Mouse (Mus musculus) midbrain, embryonic 11.5 days (tissue): ENCODE results near the gene Muc1. TPM values are rescaled to one million over a fixed set of nuclear protein-coding genes. Genes with fewer than 3 reads are reported as not detected.

Experiments used
- ATAC-seq: fragments of 200-750 bp; cut with Nextera tagmentation; 2 replicates; pipeline ENCODE4 v1.8.0; 2017; ENCODE audit warnings: moderate TSS enrichment, moderate library complexity; ENCODE audit not compliant: low FRiP score
- DNase-seq: peaks from one replicate; pipeline ENCODE4 v3.0.0; 2015; ENCODE audit warnings: low spot score; ENCODE audit errors: missing footprints
- H3K27ac ChIP-seq: fragments of 300-500 bp; sonication (generic); 2 replicates; pipeline ENCODE4 v1.5.1; 2014; ENCODE audit warnings: low read depth, low read length
- H3K27me3 ChIP-seq: fragments of 300-500 bp; sonication (generic); 2 replicates; pipeline ENCODE4 v1.6.1; 2014; ENCODE audit warnings: mild to moderate bottlenecking, low read length, moderate library complexity, mixed read lengths; ENCODE audit not compliant: control insufficient read depth, insufficient read depth
- H3K36me3 ChIP-seq: fragments of 300-500 bp; sonication (generic); 2 replicates; pipeline ENCODE4 v1.6.1; 2014; ENCODE audit warnings: mild to moderate bottlenecking, low read length, moderate library complexity, mixed read lengths; ENCODE audit not compliant: control insufficient read depth, insufficient read depth
- H3K4me1 ChIP-seq: fragments of 300-500 bp; sonication (generic); 2 replicates; pipeline ENCODE4 v1.6.1; 2014; ENCODE audit warnings: low read length; ENCODE audit not compliant: control insufficient read depth, insufficient read depth
- H3K4me2 ChIP-seq: fragments of 300-500 bp; sonication (generic); 2 replicates; pipeline ENCODE4 v1.6.1; 2014; ENCODE audit warnings: mild to moderate bottlenecking, moderate library complexity
- H3K4me3 ChIP-seq: fragments of 300-500 bp; sonication (generic); 2 replicates; pipeline ENCODE4 v1.5.1; 2014; ENCODE audit warnings: low read depth, low read length
- H3K9ac ChIP-seq: fragments of 300-500 bp; sonication (generic); 2 replicates; pipeline ENCODE4 v1.6.1; 2014; ENCODE audit warnings: low read length
- H3K9me3 ChIP-seq: fragments of 300-500 bp; sonication (generic); 2 replicates; pipeline ENCODE4 v1.6.1; 2016; ENCODE audit warnings: low read length; ENCODE audit not compliant: control insufficient read depth
- WGBS: fragments of 180-500 bp; shearing (Covaris S2); extraction: QIAGEN DNeasy Blood & Tissue Kit; methylation state at CpG from one replicate; pipeline ENCODE4 v1.1.7; 2014; 5-methylcytosine and 5-hydroxymethylcytosine counted together
- polyA plus RNA-seq: library from polyadenylated mRNA; unstranded; fragments of >200 nt; fragmentation: Nextera tagmentation; extraction: Ambion mirVana; gene quantifications from 2 replicates; pipeline ENCODE4 v1.2.1, GENCODE M21; 2014

Gene Muc1
- polyA plus RNA-seq, 1 experiment from 2014 or later, result 2.7 TPM

DNA sequence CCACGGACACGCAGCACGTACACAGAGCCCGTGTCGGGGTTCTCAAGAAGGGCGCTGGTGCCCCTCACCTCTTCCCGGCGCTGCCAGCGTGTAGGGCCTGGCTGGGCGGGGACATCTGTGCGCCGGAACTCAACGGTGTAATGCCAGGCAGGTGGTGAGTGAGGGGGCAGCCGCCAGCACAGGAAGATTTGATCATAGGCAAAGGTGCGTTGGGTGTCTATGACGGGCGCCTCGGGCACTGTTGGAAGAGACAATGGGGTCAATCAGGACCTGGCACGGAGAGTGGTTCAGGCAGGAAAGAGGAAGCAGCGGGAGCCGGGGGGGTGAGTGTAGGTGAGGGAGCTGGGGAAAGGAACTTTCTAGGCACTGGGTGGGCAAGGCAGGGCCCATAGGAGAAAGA, 8.8 kb downstream of the Muc1 start:
- no peak overlapping the region for H3K27ac ChIP-seq
- no peak for ATAC-seq
- WGBS, result 95% methylated on average over 21 of the region's 21 CpGs

DNA sequence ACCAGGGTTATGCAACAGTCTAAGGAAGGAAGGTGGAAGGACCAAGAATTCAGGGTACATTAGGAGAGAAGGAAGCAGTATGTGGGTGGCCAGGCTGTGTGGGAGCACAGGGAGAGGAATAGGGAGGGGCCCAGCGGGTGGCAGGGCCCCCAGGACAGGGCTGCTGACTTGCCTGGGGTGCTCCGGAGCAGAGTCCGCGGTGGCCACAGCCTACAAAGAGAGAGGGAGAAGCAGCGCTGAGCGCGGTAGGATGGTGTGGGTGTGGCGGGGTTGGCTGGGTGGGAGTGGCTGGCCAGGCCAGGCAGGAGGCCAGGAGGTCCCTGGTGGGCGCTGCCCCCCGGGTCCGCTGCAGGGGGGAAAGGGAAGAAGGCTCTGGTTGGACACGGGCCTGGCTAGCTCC, 9.6 kb downstream of the Muc1 start:
- no peaks in the 10 kb centered on the region for H3K9me3 ChIP-seq
- no peak overlapping the region for H3K4me2 ChIP-seq
- DNase-seq (no peak), ATAC-seq (no peak)
- no peaks in the 10 kb centered on the region; the same call in 1 of the 2 replicates for H3K36me3 ChIP-seq
- WGBS, result 86% methylated on average over 12 of the region's 12 CpGs
- no peak overlapping the region for H3K27ac ChIP-seq
- H3K9ac ChIP-seq, result no peak overlapping the region
- no peaks in the 10 kb centered on the region for H3K27me3 ChIP-seq
- no peak overlapping the region for H3K4me3 ChIP-seq
- H3K4me1 ChIP-seq, result peaks cover 4% of the 10 kb centered on the region

More for the DNA sequence above, 8.8 kb downstream of the Muc1 start:
- H3K4me2 ChIP-seq, result no peak overlapping the region
- no peak for DNase-seq
- no peak overlapping the region for H3K4me3 ChIP-seq
- no peaks in the 10 kb centered on the region; the same call in 1 of the 2 replicates for H3K36me3 ChIP-seq
- no peaks in the 10 kb centered on the region for H3K27me3 ChIP-seq
- no peaks in the 10 kb centered on the region for H3K4me1 ChIP-seq
- H3K9ac ChIP-seq, result no peak overlapping the region
- no peaks in the 10 kb centered on the region for H3K9me3 ChIP-seq

DNA sequence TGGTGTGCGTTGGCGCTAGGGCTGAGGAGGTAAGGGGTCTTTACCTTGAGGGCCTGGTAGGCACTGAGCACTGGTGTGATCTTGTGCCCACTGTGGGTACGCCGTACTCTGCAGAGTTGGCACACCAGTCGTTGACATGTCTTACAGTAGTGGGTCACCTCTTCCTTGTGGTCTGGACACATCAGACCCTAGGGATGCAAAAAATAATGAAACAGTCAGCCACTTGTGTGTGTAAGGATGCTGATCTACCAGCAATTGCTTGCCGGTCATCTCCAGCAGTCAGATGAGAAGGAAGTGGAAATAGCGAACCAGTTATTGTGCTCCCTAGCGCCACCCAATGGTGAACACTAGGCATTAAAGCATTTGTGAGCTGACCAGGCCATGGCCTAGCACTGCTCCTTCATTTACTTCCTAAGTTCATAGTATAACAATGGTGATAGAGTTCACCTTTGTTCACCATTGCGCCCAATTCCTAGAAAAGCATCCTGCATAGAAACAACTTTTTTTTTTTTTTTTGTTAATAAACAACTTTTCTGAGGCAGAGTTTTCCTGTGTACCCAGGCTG, 13.6 kb downstream of the Muc1 start:
- Histone ChIP-seq H3K36me3 (no peaks in the 10 kb centered on the region; the same call in 1 of the 2 replicates), H3K4me3 (no peak overlapping the region), H3K9me3 (no peaks in the 10 kb centered on the region), H3K27me3 (no peaks in the 10 kb centered on the region; the same call in 1 of the 2 replicates), H3K4me1 (peaks cover 29% of the 10 kb centered on the region), H3K9ac (no peak overlapping the region), H3K27ac (no peak overlapping the region), H3K4me2 (no peak overlapping the region)
- 68% methylated on average over 9 of the region's 9 CpGs for WGBS
- DNase-seq (peak; percentile 90), ATAC-seq (no peak)

DNA sequence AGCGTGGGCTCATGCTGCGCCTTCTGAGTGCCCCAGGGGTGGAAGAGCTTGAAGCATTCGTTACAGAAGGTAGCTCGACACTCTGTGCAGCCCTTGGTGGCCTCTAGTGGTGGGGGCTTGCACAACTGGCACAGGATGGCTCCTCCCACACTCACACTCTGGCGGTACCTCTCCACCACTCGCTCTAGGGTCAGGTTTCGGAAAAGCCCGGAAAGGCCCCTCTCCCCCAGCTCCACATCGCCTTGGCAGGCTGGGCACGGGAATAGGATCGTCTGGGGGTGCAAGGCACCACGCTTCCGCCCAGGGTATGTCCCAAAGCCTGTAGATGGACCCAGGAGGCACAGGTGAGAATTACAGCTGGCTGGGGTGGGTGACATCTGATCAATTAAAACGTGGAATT, 14.8 kb downstream of the Muc1 start:
- peak overlapping the region; percentile 85 for H3K4me2 ChIP-seq
- H3K36me3 ChIP-seq, result no peaks in the 10 kb centered on the region; the same call in 1 of the 2 replicates
- WGBS, result 12% methylated on average over 14 of the region's 14 CpGs
- no peaks in the 10 kb centered on the region for H3K9me3 ChIP-seq
- no peak overlapping the region for H3K27ac ChIP-seq
- no peaks in the 10 kb centered on the region; the same call in 1 of the 2 replicates for H3K27me3 ChIP-seq
- DNase-seq (peak; percentile 90), ATAC-seq (0 out of 2 replicates have a peak, but pooled peaks have one; percentile 19)
- peaks cover 30% of the 10 kb centered on the region for H3K4me1 ChIP-seq
- H3K4me3 ChIP-seq, result peak overlapping the region; percentile 80
- H3K9ac ChIP-seq, result no peak overlapping the region; the same call in 1 of the 2 replicates

DNA sequence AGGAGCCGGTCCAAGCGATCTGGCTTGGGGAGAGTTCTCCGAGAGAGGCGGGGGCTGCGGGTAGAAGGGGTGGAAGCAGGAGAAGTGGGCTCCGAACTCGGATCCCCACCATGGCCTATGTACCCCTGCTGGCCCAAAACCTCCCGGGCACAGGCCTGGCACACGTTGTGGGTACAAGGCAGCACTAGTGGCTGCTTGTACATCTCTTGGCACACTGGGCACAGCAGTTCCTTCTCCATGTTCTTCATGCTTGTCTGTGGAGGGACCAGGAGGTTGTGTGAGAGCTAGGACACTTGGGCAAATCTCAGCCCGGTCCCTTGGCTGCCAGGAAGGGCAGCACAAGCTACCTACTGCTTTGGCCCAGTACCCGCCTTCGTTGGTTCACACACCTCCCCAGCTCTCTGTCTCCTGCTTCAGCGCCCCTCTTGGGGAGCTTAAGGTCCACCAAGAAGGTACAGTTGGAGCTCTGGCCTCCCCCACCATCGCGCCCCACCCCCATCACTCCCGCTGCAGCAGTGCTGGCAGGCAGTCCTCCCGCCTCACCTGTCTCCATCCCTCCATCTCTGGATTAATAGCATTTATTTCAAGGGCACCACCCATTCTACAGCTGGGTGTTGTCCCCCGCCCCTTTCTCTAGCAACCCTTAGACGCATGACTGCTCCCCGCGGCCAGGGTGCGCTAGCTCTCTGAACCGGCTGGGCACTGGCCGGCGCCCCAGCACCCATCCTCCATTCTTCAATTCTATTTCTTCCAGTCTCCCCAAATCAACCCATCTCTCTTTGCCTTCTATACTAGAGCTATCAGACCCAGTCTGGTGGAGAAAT, 15.5 kb downstream of the Muc1 start:
- Histone ChIP-seq H3K27me3 (no peaks in the 10 kb centered on the region; the same call in 1 of the 2 replicates), H3K27ac (peak overlapping the region; percentile 53), H3K4me1 (peaks cover 30% of the 10 kb centered on the region), H3K9me3 (no peaks in the 10 kb centered on the region), H3K4me3 (peak overlapping the region; percentile 80), H3K9ac (peak overlapping the region; percentile 66), H3K36me3 (no peaks in the 10 kb centered on the region), H3K4me2 (peak overlapping the region; percentile 85)
- ATAC-seq (peak; percentile 38), DNase-seq (peak; percentile 92)
- 11% methylated on average over 25 of the region's 25 CpGs for WGBS

DNA sequence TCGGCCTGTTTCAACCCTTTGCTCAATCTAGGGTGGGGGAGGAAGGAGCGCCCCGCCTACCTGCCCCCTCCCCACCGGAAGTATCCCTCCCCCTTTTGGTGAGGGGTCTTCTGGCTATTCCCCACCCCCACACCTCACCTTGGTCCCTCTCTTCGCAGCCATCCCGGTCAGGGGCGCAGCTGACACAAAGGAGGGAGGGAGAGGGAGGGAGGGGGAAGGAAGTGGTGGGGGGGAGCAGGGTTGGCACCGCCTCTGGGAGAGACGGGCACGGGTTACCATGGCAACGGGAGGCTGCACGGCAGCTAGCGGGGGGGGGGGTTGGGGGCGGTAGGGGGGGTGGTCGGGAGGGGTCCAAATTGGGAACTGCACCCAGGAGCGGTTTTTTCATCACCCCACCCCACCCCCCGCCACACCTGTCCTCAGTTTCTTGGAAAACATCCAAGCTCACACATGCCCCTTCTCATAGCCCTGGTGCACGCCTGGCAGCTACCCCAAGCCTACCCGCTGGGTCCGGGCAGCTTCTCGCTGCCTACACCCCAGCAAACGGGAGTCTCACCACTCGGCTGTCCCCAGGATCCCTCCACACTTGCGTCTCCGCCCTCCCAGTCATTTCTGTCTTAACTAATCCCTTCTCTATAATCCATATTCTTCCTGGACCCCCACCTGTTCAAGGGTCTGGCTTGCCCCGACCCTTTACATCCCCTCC, 16.3 kb downstream of the Muc1 start:
- peak; percentile 93 for DNase-seq
- ATAC-seq, result peak; percentile 41
- Histone ChIP-seq H3K4me2 (peak overlapping the region; percentile 85), H3K4me1 (peaks cover 30% of the 10 kb centered on the region), H3K9me3 (no peaks in the 10 kb centered on the region), H3K36me3 (no peaks in the 10 kb centered on the region), H3K4me3 (peak overlapping the region; percentile 80), H3K27me3 (no peaks in the 10 kb centered on the region; the same call in 1 of the 2 replicates), H3K9ac (peak overlapping the region; percentile 66), H3K27ac (peak overlapping the region; percentile 53)
- 1% methylated on average over 19 of the region's 26 CpGs for WGBS

DNA sequence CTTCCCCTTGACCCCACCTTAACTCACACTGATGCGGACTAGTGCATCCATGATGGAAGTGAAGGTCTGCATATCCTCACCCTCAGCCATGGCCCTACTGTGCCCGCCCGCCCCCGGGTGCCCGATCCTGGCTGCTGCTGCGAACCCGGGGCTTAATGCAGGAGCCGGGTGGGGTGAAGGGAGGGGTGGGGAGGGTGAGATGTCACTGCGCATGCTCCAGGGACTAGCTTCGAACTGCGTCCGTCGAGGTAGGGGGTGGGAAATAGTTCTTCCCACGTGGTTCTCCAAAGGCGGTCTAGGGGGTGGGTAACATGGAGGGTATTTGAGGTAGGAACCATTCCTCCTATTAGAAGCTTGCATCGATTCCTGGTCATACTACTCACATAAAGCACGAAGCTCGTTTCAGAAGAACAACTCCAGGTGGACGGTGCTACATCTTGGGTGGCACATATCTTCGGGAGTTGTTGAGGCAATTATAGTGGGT, 16.9 kb downstream of the Muc1 start, which contains the start of gene Krtcap2:
Krtcap2 (plus strand) TSS at position 279 of the 484 bp plus-strand sequence.
- H3K27me3 ChIP-seq, result no peaks in the 10 kb centered on the region; the same call in 1 of the 2 replicates
- H3K9me3 ChIP-seq, result no peaks in the 10 kb centered on the region
- 5% methylated on average over 20 of the region's 20 CpGs for WGBS
- peaks cover 30% of the 10 kb centered on the region for H3K4me1 ChIP-seq
- H3K9ac ChIP-seq, result peak within 1 kb of the TSS; percentile 83
- peak within 1 kb of the TSS; percentile 53 for H3K27ac ChIP-seq
- H3K4me3 ChIP-seq, result peak within 1 kb of the TSS; percentile 80
- H3K4me2 ChIP-seq, result peak within 1 kb of the TSS; percentile 85
- no peaks in the 10 kb centered on the region for H3K36me3 ChIP-seq
- ATAC-seq, result peak; percentile 40
- DNase-seq, result no peak

DNA sequence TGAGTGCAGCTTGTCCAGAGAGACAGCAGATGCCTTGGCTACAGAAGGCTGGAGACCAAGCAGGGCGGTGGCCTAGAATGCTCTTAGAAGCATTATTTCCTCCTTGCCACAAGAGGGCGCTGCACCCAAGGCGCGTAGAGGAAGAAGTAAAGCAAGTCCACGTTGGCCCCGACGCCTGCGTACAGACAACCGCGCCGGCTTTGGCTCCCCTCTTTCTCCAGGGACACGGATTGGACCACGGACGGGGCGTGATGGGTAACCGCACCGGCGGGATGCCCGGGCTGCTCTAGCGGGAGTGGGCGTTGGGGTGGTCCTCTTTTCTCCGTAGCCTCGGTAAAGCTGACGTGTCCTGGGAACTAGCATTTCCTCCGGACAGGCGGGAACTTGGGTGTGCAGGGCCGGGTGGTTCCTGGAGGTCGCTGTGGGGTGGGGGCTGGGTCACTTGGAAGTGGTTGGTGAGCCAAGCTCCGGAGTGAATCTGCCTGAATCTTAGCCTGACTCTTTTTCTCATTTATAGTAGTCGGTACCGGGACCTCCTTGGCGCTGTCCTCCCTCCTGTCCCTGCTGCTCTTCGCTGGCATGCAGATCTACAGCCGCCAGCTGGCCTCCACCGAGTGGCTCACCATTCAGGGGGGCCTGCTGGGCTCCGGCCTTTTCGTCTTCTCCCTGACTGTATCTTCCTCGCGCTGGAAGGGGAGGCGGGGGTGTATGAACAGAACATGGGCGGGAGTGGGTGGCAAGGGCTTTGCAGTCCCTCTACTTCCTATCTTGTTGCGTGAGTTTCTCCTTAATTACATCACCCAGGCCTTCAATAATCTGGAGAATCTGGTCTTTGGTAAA, 17.6 kb downstream of the Muc1 start, which contains the start of gene Trim46:
Trim46 (minus strand) TSS at position 49 of the 840 bp plus-strand sequence.
- Histone ChIP-seq H3K4me2 (peak within 1 kb of the TSS; percentile 85), H3K27ac (peak within 1 kb of the TSS; percentile 53), H3K9me3 (no peaks in the 10 kb centered on the region), H3K27me3 (no peaks in the 10 kb centered on the region; the same call in 1 of the 2 replicates), H3K4me3 (peak within 1 kb of the TSS; percentile 80), H3K9ac (peak within 1 kb of the TSS; percentile 83), H3K4me1 (peaks cover 37% of the 10 kb centered on the region), H3K36me3 (no peaks in the 10 kb centered on the region)
- ATAC-seq (peak; percentile 67), DNase-seq (peak; percentile 98)
- WGBS, result 1% methylated on average over 42 of the region's 42 CpGs
